Mouse (Mus musculus): ENCODE results near the gene Gpd1l. TPM values are rescaled to one million over a fixed set of nuclear protein-coding genes. Genes with fewer than 3 reads are reported as not detected.
"Not testable (repeated sequence)": the region's sequence is repeated elsewhere in the genome, so short reads cannot be mapped to it uniquely, and the experiment has no call there.

Gpd1l gene
- 10 to 100 TPM; 69.4 to 87.5 (median 76.5) TPM for total RNA-seq (2022)

DNA sequence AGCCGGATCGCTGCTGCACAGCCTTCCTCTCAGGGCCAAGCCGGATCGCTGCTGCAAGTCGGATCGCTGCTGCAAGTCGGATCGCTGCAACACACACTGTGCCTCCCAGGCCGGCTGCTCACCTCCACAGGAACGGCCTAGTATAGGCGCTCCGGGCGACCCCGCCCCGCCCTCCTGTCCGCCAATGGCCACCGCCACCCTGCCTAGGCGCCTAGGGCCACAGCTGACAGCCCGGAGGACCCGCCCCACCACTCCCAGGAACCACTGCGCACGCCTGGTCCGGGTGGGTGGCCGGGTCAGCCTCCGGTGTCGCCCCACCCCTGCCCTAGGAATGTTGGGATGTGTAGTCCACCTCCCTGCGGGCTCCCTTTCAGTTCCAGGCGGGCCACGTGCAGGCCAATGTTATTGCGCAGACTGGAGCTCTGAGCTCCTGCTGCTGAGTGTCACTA is at the start of gene Gpd1l:
Gpd1l (minus strand) TSS at position 265 of the 449 bp plus-strand sequence.
- peak; percentile 93 to 95 for DNase-seq (ENCODE audit: low spot score in 2 of 2)

DNA sequence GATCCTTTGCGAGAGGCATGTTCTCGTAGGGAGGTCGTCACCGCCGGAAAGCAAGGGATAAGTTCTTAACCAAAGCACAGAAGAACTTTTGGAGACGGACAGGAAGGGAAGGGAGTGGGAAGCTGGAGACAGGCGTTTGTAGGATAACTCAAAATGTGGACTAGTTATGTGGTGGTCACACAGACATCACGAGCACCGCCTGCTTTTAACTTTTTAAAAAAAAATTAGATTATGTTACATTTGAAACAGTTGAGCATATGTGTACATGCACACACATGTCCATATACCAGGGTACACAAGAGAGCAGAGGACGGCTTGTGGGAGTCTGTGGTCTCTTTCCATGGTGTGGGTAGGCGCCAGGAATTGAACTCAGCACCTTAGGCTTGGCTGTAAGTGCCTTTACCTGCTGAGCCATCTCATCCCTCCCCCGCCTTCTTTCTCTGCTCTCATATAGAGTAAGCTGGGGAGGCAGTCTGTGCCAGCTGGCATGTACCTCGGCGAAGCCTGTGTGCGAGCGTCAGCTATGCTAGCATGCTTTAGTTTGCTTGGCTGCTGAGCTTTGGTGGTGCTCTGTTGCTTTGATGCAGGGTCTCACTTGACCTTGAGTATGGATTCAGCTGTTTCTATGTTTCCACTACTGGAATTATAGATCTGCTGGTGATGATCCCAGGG is 49.0 kb upstream of the Gpd1l start, which contains the start of gene Rps27rt:
Rps27rt (minus strand) TSS at position 51 of the 672 bp plus-strand sequence.
- DNase-seq (ENCODE audit: low spot score in 2 of 2) = no peak

DNA sequence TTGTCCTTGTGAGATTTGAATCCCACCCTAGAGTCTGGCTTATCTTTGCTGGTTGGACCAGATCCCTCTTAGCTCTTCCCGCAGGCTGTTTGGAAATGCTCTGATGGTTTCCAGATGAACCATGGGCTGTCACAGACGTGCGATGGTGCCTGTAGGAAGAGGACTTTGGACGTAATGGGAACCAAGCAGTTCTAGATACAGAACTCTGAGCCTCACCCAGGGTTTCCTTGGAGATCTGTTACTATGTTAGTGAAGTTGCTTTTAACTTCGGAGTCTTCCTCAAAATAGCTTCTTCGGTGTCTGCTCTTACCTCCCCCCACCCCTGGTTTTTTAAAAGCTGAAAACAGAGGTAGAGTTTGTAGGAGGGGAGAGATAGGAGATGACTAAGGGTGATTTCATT is 46.2 kb upstream of the Gpd1l start:
- DNase-seq (ENCODE audit: low spot score in 2 of 2) = no peak

DNA sequence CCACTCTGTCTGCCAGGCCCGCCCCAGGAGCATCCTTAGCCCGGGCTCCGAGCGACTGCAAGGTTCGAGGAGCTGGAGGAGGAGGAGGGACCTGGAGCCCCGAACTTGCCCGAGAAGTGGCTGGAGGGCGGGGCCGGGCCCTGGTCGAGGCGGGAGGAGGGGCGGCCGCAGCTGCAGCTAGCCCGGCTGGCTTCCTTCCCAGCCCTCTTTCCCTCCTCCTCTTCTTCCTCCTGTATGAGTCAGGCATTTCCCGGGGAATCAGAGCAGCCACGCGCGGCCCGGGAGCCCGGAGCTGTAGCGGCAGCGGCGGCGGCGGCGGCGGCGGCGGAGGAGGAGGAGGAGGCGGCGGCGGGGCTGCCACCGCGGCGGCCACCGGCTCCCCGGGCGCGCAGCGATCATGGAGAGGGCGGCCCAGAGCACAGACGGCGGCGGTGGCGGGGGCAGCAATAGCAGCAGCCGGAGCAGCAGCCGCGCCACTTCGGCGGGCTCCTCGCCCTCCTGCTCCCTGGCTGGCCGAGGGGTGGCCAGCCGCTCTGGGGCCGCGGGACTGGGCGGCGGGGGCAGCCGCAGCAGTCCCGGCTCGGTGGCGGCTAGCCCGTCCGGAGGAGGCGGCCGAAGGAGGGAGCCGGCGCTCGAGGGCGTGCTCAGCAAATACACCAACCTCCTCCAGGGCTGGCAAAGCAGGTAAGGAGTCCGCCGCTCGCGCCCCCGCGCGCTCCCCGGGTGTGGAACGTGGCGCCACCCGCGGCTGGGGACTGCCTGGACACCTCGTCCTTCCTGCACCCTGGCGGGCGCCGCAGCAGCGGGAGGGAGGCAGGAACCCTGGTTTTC is 44.7 kb upstream of the Gpd1l start, which contains the start of gene Osbpl10:
Osbpl10 (plus strand) TSS at position 289 of the 831 bp plus-strand sequence.
- peak; percentile 52 to 80 for DNase-seq (ENCODE audit: low spot score in 2 of 2)

DNA sequence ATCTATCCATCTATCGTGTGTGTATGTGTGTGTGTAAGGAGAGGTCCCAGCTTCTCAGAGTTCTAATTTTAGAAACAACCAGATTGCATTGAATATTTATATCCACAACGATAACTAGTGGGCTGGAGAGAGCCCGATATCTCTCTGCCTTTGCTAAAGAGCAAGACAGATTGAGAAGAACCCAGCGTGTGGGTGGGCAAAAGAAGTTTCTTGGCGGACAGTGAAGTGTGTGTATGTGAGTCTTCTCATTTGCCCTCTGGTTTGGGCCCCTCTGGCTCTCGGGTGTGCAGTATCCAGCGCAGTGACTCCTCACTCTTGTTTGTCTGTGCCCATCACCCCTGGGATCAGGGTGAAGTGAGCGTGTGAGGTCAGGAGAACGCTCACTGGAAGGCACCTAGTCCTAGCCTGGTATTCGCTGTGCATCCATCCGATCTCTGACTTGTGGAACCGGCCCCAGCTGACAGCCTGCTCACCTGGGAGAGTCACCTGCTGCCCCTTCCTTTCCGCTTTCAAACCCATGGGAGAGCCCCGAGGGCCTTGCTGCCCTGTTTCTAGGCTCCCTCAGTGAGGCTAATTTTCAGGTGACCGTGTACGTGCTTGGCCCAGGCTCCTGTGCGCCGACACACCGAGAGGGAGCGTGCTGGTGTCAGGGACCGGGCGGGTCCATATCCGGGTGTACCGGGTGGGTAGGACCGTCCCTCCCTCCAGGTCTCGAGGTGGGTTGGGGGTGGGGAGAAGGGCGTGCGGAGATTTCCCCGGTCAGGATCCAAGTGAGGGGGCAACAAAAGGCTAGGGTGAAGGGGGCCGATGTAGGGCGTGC is 43.9 kb upstream of the Gpd1l start:
- DNase-seq (ENCODE audit: low spot score in 2 of 2) = peak in 1 of 2 experiments; percentile 32

DNA sequence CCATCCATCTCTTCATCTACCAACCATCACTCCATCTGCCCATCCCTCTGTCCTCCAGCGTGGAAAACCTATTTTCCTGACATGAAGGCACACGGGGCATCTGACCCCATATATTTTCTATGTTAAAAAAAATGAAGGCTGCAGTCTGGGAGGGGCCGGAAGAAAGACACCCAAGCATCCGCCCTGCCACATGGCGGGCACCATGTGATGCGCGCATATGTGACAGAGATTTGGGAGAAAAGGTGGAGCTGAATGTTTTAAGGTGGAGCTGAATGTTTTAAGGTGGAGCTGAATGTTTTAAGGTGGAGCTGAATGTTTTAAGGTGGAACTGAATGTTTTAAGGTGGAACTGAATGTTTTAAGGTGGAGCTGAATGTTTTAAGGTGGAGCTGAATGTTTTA is 32.5 kb upstream of the Gpd1l start:
- not testable (repeated sequence) for DNase-seq (ENCODE audit: low spot score in 2 of 2)

DNA sequence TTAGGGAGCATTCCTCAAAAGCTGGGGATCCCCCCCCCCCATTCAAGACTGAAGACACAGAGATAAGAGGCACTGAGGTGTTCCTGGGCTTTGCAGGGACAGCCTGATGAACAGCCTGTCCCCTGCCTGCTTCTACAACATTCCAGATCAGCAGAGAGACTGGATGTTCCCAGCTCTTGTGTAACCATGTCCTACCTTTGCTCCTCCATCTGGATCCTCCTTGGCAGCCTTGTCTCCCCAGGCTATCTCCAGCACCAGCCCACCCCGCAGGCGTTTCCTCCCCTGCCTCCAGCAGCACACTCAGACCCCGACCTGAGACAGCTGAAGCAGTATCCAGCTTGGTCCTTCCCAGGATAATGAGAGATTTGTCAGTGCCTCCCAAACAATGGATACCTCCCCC is 30.3 kb upstream of the Gpd1l start:
- DNase-seq (ENCODE audit: low spot score in 2 of 2) = no peak

DNA sequence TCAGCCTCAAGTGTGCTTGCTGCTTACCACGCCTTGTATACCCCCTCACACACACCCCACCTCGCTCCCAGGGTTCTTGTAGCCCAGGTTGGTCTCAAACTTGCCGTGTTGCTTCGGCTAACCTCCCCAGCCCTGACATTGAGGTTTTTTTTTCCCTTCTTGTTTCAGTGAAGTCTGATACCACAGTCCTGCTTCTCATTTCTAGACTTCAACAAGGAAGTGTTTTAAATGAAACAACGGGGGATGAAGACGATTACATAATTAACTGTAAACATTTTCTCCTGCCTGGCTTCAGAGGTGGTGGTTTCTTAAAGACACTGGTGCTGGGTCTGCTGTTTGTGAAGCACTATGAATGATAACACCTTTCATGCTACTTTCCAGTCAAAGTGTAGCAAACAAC is 27.1 kb upstream of the Gpd1l start:
- DNase-seq (ENCODE audit: low spot score in 2 of 2) = no peak

DNA sequence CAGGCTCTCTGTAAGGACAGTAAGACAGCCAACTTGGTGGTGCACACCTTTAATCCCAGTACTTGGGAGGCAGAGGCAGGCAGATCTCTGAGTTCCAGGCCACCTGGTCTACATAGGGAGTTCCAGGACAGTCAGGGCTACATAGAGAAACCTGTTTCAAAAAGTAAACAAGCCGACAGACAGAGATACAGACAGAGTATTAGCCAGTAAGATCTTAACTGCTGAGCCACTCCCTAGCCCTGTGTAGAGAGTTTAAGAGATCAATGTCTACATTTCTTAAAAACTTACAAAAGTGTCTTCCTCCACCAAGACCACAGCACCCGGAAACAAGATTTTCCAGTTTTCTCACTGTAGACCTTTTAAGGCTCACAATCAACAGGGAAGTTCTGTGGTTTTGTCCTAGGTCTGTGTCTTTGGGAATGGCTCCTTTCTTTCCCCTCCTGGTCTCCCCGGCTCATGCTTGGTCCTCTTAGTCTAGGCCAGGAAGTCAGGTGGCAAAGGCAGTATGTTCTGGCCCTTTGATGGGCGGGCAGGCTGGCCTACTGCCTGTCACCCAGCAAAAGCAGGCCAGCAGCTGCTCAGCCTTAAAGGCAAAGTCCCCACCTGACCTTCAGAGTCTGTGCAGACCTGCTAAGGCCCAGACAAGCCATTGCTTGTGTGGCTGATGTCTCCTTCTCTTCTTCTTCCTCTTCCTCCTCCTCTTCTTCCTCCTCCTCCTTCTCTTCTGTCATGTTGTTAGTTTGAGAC is 26.4 kb upstream of the Gpd1l start:
- no peak for DNase-seq (ENCODE audit: low spot score in 2 of 2)

DNA sequence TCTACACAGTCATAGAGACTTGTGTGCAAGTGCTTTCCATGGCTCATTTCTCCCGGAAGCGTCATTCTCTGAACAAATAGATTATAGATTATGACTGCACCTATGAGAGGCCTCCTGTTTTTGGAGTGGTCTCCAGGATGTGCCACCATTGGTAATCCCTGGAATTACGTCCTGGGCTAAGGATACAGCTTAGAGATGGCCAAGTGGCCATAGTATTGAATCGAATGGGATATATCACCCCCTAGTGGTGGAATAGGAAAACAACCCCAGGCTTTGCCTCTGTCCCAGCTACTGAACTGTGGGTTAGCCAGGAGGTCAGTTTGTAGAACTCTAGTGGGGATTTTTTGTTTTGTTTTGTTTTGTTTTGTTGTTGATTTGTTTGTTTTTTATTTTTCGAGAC is 23.2 kb upstream of the Gpd1l start:
- DNase-seq (ENCODE audit: low spot score in 2 of 2) = no peak

DNA sequence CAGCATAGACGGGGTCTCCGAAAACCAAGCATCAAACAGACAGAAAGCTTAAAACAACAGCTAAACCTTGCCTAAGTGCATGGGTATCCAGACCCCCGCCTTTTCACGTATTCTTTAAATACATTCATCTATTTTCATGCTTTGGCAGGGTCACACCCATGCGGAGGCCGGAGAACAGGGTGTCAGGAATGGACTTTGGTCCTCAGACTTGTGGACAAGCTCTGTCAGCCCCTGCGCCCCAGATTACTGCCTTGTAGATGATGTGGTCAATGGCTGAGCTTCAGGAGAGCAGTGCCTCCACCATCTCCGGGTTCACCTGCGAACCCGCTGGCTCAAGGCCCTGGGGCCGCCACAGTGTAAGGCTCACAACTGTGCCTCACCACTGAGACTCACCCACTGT is 21.6 kb upstream of the Gpd1l start:
- no peak for DNase-seq (ENCODE audit: low spot score in 2 of 2)

DNA sequence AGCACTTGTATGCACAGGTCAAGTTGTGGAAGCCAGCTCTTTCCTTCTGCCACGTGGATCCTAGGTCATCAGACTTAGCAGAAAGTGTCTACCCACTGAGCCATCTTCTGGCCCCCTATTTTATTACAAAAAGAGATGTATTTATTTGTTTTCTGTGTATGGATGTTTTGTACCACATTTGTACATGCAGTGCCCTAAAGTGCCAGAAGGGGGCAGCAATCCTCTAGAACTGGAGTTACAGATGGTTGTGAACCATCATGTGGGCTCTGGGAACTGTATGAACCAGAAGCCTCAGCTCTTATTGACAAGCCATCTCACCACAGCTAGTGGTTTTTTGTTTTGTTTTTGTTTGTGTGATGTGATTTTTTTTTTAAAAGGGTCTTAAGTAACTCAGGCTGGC is 19.1 kb upstream of the Gpd1l start:
- no peak for DNase-seq (ENCODE audit: low spot score in 2 of 2)

DNA sequence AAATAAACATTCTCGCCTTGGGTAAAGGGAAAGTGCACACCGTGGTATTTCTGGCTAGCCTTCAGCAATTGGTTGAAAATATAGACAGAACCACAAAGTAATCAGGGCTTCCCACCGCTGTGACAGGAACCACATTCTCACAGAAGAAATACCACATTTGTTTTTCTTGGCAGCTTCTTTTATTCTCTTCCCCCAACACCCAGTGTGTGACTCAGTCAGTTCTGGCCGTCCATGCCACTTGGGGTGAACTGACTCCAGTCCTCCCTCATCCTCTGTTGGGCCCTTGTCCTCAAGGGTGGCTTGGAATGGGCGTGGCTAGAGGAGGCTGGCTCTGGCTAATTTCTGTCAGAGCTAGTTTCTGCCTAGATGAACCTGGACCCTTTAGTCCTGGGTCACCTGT is 14.6 kb upstream of the Gpd1l start:
- no peak for DNase-seq (ENCODE audit: low spot score in 2 of 2)

DNA sequence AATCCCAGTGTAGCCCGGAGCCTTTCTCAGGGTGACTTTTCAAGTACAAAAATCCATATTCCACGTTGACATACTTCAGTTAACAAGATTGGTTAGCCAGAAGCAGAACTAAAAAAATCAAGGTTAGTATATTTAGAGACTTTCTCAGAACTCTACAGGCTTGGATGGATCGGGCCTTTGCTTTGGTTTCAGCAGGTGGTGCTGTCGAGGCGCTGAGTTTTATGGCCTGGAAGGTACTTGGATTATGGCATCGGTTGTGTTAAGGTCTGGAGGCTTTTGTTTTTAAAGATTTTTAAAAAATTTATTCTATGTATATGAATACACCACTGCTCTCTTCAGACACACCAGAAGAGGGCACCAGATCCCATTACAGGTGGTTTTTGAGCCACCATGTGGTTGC is 11.8 kb upstream of the Gpd1l start:
- DNase-seq (ENCODE audit: low spot score in 2 of 2) = no peak

DNA sequence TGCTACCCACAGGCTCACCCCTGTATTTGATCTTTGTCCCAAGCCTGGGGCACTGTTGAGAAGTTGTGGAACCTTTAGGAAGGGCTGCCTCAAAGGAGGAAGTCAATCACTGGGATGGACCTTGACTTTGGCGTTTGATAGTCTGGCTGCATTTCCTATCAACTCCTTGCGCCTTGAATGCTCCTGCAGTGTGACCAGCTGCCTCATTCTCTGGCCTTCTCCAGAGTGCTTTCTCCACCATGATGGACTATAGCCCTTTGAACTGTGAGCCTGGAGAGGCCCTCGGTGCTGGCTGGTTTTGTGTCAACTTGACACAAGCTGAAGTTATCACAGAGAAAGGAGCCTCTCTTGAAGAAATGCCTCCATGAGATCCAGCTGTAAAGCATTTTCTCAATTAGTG is 10.9 kb upstream of the Gpd1l start:
- no peak for DNase-seq (ENCODE audit: low spot score in 2 of 2)

DNA sequence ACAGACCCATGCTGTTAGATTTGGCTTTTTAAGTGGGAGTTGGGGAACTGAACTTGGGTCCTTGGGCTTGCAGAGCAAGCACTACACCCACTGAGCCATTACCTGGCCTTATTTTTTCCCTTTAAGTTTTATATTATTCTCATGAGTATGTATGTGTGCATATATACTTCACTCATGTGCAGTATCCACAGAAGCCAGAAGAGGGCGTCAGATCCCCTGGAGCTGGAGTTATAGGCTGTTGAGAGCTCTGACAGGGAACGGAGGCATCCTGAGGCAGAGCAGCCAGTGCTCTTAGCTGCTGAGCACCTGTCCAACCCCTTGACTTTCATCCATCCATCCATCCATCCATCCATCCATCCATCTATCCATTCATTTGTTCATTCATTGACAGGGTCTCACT is 2.9 kb upstream of the Gpd1l start:
- no peak for DNase-seq (ENCODE audit: low spot score in 2 of 2)

DNA sequence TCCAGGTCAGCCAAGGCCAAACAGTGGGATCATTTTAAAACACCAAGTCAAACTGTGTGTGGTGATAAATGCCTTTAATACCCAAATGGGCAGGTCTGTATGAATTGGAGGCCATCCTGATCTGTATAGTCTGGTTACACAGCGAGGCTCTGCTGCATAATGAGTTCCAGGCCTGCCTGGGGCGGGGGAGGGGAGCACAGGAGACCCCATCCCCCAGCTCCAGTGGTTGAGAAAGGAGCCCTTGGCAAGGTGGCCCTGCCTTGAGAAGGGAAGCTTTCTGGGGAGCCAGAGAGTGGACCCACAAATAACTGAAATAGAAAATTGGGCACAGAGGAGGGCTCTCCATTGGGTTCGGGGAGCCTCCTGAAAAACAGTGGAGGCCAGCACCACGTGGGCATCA is 1.5 kb upstream of the Gpd1l start:
- no peak for DNase-seq (ENCODE audit: low spot score in 2 of 2)

DNA sequence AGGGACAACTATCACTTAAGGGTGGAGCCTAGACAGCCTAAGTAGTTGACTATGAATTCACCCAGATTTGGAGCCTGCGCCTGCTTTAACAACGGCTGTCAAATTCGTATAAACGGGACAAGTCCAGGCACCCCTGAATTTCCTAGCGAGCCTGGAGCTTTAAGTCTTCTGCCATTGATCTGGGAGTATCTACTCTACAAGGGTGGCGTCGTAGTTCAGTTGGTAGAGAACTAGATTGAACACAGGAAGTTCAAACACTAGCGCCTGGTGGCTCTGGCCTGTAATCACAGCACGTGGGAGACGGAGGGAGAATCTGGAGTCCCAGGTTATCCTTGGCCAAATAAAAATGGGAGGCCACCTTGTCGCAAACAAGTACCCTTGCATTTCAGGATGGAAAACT is 444 bp upstream of the Gpd1l start:
- no peak for DNase-seq (ENCODE audit: low spot score in 2 of 2)

DNA sequence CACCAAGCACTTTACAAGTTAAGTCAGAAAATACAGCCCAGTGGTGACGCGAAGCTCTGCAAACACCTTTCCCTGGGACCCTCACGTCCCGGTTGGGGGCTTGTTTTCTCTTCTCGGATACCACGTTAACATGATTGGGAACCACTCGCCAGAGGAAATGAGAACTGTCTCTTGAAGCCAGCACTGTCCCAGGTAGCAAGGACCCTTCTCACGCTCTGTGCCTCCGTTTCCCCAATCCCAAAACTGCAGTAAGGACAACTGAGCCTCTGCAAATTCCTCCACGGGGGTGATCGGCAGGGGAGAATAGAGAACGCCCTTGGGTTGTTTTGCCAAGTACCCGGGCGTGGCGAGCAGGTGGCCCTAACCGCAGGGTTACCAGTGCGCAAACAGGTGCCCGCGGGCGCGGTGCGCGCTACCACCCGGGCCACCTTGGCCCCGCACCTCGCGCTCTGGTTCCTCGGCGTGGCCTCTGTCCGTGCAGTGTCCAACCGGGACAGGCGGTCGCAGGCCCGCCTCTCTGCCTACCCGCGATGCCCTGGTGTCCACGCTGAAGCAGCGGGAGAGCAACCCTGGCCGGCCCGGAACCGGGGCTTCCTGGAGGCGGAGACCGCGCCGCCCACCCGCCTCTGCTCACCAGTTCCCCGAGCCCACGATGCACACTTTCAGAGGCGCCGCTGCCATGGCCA is 607 bp downstream of the Gpd1l start:
- no peak for DNase-seq (ENCODE audit: low spot score in 2 of 2)

DNA sequence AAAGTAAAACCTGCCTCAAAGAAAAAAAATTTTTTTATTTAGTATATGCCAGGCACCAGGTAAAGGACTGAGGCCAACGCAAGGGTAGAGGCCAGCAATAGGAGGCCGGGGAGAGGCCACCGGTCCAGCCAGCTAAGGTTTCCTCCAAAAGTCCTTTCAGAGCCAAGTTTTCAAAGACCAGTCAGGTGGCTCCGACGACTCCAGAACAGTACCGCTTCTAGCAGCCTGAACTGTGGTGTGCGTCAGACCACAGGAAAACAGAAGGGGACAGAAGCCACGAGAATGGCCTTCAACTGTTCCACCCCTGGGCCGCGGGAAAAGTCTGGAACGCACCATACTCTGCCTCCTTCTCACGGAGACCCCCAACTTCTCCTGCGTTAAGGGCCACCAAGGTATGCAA is 1.2 kb downstream of the Gpd1l start:
- DNase-seq (ENCODE audit: low spot score in 2 of 2) = no peak

Measured in layer of hippocampus, adult 8-10 months (tissue).